Mouse (Mus musculus): ENCODE data around the gene Mvb12b.

Gene Mvb12b

GRCm38 (mm10) chr2:33719339-33720066 is 168.2 kb downstream of the Mvb12b start:
- DNase-seq: no peak

GRCm38 (mm10) chr2:33718561-33718960 is 169.2 kb downstream of the Mvb12b start:
- no peak for DNase-seq

DNA sequence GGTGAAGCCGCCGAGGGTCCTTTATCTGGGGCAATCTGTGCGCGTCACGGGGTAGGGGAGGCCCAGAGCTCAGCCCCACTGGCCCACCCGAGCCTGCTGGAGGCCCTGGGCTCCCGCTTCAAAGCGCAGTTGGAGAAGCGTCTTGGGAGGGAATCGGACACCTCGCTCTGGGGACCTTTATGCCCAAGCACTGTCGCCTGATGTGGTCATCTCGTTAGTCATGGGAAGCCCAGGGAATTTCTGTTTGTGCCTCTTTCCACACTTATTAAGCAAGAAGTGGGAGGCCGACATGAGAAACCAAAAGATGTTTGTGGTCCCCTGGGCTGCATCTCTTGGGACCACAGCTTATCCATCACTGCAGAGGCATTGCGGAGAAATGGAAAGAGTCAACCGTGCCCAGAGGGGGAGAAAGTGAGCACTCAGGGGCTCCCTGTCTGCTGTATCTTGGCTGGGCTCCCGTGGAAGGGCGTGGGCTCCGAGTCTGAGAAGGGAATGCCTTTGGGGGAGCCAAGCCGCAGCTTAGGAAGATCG is 169.9 kb downstream of the Mvb12b start:
- no peak for DNase-seq

DNA sequence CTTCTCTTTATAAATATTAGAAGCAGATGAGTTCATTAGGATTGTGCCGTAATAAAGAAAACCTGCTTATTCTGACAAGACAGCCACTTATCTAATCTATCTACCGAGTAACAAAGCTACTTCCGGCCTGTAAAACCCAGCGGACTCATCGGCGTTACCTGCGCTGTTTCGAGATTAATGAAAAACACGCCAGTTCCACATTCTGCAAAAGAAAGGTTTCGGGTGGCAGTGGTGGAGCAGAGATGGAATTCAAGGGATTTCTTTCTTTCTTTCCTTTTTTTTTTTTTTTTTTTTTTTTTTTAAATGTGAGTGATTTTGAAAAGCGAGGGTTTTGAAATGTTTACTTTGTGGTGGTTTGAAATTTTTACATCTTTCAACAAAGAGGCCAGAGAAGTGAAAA is 170.4 kb downstream of the Mvb12b start:
- DNase-seq: no peak

DNA sequence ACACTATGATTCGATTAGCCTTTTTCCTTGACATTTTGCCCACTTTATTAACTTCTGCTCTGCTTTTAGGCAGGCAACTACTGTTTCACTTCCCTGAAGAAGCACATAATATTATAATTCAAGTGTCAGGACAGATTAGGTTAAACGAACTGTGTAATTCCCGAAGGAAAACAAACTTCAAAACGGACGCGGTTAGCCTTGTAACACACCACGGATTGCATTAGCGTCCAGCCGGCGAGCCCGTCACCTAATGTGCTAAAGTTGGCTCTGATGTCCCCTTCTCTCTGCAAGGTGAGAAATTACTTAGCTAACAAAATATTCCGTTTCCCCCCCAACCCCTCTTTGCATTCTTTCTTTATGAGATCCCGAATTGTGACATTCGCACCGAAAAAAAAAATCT is 170.9 kb downstream of the Mvb12b start:
- no peak for DNase-seq

DNA sequence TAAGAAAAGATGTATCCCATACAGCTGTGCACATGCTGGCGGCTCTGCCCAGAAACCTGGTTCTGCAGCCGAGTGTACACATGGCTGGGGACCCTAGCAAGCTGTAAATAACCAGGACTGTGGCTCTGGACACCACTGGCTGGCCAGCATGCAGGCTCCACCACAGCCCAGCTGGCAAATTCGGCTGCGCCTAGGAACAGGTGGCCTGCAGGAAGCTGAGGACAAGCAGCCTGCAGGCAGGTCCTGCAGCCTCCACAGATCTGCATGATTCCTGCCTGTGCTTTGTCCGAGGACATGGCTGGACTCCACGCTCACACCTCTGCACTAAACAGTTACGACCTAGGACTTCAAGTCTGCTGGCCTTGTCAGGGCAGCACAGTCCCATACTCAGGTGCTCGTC is 172.8 kb downstream of the Mvb12b start:
- no peak for DNase-seq

DNA sequence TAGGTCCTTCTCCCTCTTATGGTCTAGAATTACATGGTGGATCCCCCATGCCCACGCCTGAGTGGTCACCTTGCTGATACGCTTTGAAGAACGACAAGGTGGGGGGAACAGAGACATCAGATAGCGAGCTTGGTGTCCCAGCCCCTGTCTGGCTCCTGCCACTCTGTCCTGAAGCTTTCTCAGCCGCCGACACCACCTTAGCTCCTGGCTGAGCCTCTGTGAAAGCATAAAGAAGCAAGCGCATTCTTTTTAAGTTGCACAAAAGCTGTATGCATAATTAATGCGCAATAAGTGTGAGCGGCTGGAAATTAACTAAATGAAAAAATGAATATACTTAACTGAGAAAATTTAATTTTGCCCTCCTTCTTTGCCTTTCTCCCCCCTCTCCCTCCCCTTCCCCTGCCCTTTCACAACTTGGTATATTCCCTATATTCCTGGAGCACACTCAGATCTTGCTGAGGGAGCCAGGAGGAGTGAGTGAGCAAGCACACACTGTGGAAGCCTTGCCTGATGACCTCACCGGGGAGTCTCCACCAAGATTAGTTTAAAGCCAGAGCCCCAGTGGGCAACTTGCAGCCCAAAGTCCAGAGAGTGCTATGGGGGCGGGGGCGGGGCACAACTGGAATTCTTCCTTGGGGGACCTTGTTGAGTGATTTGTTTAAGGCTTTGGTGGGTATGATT is 174.0 kb downstream of the Mvb12b start:
- no peak for DNase-seq

DNA sequence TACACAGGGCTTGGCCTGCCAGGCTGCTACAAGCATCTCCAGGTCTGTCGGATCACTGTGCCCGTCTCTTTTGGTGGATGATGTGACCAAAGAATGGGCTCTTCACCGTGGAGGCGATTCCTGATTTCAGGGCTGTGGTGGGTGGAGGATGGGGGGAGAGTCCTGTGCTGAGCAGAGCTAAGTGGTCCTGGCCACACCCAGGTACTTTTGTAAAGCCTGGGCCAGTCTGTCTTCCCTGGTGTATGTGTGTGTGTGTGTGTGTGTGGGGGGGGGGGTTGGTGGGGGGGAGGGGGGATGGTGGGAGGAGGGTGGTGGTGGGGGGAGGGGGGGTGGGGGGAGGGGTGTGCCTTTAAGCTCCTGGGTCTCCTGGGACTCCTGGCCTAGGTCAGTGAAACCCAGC is 174.9 kb downstream of the Mvb12b start:
- DNase-seq: no peak

GRCm38 (mm10) chr2:33708831-33709230 is 178.9 kb downstream of the Mvb12b start:
- no peak for DNase-seq

- DNase-seq: no peak
These were observed 179.7 kb downstream of the Mvb12b start for GRCm38 (mm10) chr2:33708096-33708495.

DNA sequence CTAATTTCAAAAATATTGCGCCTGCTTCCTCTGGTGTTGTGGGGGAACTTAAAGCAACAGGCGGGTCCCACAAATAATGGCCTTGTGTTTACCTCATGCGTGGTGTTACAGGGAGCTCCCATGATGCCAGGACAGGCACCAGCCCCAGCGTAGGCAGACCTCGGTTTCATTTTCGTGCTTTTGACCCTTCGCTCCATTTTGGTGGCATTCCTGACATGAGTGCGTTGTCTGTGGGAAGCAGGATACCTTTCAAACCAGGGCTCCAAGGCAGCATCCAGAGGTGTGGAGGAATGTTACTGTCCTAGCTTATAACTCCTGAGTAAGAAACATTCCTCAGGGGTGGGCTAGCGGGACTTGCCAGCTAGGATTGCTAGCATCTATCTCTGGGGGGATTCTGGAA is 181.3 kb downstream of the Mvb12b start:
- DNase-seq: no peak

GRCm38 (mm10) chr2:33705687-33706320 is 181.9 kb downstream of the Mvb12b start:
- no peak for DNase-seq

- DNase-seq: no peak
These were observed 184.5 kb downstream of the Mvb12b start for GRCm38 (mm10) chr2:33703286-33703685.

GRCm38 (mm10) chr2:33702705-33703104 is 185.0 kb downstream of the Mvb12b start:
- DNase-seq: no peak

DNA sequence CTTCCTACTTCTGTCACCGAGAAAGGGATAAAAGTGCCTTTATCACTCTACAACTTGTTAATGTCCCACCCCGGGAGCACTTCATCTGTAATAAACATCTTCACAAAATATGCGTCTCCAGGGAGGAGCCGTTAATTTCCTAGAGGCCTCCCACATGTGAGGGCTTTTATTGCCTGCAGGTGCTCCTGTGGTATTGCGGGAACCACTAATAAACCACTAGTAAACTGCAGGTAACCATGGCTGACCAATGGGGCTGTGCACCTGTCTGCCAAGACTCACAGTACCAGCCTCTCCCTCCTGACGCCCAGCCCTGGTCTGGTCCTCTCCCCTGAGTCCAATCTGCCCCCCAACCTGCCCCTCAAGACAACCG is 186.3 kb downstream of the Mvb12b start:
- no peak for DNase-seq

- DNase-seq: no peak
These were observed 186.9 kb downstream of the Mvb12b start for GRCm38 (mm10) chr2:33700581-33701445.

DNA sequence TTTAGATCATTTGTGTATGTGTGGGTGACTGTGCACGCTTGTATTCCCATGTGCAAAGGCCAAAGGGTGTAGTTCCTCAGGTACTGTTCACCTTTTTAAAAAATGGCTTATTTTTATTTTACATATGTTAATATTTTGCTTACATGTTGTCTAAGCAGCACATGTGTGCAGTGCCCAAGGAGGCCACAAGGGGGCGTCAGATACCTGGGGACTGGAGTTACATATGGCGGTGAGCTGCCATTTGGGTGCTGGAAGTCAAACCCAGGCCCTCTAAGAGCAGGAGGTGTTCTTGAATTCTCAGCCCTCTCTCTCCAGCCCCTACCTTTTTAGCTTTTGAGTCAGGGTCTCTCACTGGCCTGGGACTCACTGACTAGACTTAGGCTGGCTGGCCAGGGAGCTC is 188.8 kb downstream of the Mvb12b start:
- no peak for DNase-seq

DNA sequence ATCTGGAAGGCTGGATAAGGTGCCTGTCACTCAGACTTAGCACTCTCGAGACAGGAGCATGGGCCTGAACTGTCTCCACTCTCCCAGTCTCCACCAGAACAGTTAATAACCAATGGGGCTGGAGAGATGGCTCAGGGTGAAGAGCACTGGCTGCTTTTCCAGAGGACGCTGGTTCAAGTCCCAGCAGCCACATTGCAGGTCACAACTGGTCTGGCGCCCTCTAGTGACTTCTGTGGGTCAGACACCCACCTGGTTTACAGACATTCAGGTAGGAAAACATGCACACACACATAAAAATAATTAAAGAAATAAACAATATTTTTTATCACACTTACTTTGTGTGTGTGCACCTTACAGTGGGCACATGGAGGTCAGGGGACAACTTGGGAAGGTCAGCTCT is 191.3 kb downstream of the Mvb12b start:
- DNase-seq: no peak

GRCm38 (mm10) chr2:33693931-33694330 is 193.8 kb downstream of the Mvb12b start:
- no peak for DNase-seq

DNA sequence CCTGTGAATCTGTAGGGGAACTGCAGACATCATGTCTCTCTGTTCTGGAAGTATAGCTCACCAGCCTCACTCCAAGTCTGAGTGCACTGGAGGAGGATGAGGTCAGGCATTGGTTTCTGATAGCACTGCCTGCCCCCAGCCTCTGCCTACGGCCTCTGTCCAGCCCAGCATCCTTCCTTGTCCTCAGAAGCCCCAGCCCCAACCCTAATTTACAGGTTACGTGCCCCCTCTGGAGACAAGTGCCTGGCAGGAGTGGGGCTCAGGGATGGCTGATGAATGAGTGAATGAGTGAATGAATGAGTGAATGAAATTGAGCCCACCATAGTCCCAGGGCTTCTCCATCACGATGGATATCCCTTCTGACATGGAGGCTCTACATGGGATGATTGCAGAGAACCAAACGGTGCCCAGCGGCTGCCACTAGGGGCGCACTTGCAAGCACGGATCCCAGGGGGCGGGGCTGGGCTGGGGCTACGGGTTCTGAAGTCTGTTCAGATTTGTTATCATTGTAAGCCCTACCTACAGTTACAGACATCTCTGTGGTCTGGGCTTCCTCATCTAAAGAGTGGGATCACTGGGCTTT is 197.8 kb downstream of the Mvb12b start:
- DNase-seq: peak; percentile 13 to 31

DNA sequence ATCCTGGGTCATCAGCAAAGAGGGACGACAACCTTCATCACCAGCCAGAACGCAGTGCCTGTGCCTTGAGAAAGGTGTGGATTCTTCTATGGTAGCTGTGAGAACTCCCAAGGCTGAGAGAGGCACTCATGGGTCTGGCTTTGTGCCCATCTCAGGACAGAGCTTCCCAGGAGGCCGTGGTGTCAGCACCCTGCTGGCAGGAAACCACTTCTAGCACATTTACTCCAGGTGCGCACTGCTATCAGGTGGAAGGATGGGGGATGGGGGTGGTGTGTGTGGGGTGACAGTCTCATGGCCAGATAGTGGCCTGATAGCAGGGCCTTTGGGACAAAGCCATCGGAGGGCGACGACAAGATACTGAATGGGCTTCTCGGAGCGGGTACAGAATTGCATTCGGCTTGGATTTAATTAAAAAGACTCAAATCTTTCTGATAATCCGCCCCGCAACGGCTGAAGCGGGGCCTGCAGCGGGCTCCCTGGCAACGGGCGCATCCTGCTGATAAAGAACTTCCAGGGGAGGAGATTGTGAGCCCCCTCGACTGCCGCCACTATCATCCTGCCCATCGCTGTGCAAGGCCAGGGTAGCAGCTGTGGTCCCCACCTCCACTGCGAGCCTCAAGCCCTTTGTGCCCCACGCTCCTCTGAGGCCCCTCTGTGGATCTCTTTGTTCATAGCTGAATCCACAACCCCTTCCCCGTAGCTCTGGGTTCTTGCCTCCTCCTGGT is 198.4 kb downstream of the Mvb12b start:
- DNase-seq: no peak

DNA sequence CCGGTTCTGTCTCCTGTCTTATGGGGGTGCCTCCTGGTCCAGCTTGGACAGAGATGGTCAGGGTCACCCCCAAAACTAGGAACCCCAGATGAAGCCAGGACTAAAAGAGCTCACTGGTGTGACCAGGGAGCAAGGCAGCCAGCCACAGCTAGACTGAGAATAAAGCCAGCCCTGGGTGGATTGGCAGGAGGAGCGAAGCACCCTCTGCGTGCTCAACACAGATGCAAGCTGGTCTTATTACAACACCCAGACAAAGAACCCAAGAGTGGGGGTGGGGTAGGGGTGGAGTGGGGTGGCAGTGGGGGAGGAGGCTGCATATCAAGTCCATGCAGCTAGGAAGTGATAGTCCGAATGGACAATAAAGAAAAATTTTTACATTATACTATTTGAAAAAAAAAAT is 204.2 kb downstream of the Mvb12b start:
- DNase-seq: no peak

Measured in cerebellum, postnatal 36 days (tissue).